Mouse (Mus musculus): ENCODE data around the gene Eftud2. TPM values are rescaled to one million over a fixed set of nuclear protein-coding genes. Genes with fewer than 3 reads are reported as not detected.
A peak's percentile ranks its signal among the peaks of the same experiment; 100 is the strongest.

The Eftud2 gene
- total and polyA plus RNA-seq, 2 experiments from 2014 or later, result 70.8 to 104 TPM

DNA sequence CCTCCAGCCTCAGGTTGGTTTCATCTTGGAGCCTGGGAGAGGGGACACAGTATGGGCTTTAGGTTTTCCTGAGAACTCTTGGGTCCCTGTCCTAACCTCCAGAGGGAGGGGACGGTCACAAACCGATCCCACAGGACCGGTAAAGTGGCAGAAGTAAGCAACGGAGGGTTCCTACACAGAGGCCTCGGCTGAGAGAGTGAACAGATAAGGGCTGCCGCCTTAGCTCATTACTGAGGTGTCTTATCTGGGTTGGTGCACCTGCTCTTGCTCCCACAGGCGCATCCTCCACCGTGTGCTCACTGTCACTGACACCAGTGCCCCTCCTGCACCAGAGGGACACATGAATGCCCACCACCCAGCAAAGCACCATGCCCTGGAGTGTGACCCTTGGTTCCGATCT, 15.0 kb upstream of the Eftud2 start:
- H3K9me3 ChIP-seq (ENCODE audit: low read length), result no peaks in the 10 kb centered on the region
- no peak for DNase-seq (ENCODE audit: low spot score)
- no peak overlapping the region for H3K27ac ChIP-seq
- 0 out of 2 replicates have a peak overlapping the region, but pooled peaks have one; percentile 3 for H3K4me2 ChIP-seq (ENCODE audit: low read depth, low read length)
- H3K36me3 ChIP-seq (ENCODE audit: insufficient read depth, low read length), result no peaks in the 10 kb centered on the region
- TF ChIP-seq CTCF (IDR thresholded peaks at IDR 0.05; ENCODE audit: low read depth), result no peak
- peaks cover 23% of the 10 kb centered on the region for H3K27me3 ChIP-seq (ENCODE audit: insufficient read depth, low read length)
- no peak overlapping the region for H3K4me3 ChIP-seq (ENCODE audit: low read length)
- no peak overlapping the region for H3K9ac ChIP-seq (replicated peaks; ENCODE audit: low read length)
- no peak for ATAC-seq
- H3K4me1 ChIP-seq (ENCODE audit: insufficient read depth, low read length), result peaks cover 11% of the 10 kb centered on the region; the same call in 1 of the 2 replicates
- 82% methylated on average over 9 of the region's 9 CpGs for WGBS

DNA sequence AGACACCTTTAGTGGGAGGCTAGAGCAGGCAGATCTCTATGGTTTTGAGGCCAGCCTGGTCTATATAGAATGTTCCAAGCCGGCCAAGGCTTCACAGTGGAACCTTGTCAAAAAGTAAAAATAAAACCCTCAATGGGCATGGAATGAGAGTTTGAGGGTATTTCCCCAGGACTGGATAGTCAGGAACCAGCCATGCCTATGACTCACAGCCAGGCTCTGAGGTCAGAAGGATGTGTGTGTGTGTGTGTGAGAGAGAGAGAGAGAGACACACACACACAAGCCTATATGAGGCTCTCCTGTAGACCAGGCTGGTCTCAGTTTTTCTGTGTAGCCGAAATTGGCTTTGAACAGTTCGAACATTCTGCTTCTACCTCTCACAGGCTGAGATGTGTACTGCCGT, 13.9 kb upstream of the Eftud2 start:
- WGBS, result 86% methylated on average over 4 of the region's 4 CpGs
- no peak for ATAC-seq
- Histone ChIP-seq H3K4me3 (ENCODE audit: low read length) (no peak overlapping the region), H3K4me1 (ENCODE audit: insufficient read depth, low read length) (peaks cover 11% of the 10 kb centered on the region; the same call in 1 of the 2 replicates), H3K9ac (replicated peaks; ENCODE audit: low read length) (no peak overlapping the region), H3K27ac (no peak overlapping the region), H3K9me3 (ENCODE audit: low read length) (no peaks in the 10 kb centered on the region), H3K27me3 (ENCODE audit: insufficient read depth, low read length) (peaks cover 23% of the 10 kb centered on the region), H3K36me3 (ENCODE audit: insufficient read depth, low read length) (no peaks in the 10 kb centered on the region), H3K4me2 (ENCODE audit: low read depth, low read length) (no peak overlapping the region)
- TF ChIP-seq CTCF (IDR thresholded peaks at IDR 0.05; ENCODE audit: low read depth), result no peak
- DNase-seq (ENCODE audit: low spot score), result no peak

DNA sequence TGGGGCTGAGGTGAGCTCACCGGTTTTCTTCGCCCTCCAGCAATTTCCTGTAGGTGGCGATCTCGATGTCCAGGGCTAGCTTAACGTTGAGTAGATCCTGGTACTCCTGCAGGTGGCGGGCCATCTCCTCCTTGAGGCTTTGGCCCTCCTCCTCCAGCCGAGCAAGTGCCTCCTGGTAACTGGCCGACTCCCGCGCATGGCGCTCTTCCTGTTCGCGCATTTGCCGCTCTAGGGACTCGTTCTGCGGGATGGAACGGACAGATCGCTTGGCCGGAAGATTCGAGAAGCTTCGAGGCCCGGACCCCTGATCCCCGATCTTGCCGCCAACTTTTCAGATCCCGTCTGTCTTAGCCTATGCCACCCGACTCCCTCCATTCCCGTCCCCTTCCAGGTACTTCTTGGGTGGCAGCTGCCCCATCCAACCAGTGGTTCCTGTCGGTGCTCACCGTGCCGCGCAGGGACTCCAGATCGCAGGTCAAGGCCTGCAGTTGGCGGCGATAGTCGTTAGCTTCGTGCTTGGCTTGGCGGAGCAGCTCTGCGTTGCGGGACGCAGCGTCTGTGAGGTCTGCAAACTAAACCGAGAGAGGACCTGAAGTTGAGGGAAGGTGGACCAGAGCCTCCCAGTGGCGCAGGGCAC, 12.3 kb upstream of the Eftud2 start:
- ATAC-seq (peak; percentile 69), DNase-seq (ENCODE audit: low spot score) (peak; percentile 85)
- no peaks in the 10 kb centered on the region for H3K9me3 ChIP-seq (ENCODE audit: low read length)
- 3% methylated on average over 43 of the region's 43 CpGs for WGBS
- peak overlapping the region; percentile 24; the same call in 1 of the 2 replicates for H3K9ac ChIP-seq (replicated peaks; ENCODE audit: low read length)
- peak overlapping the region; percentile 27 for H3K4me3 ChIP-seq (ENCODE audit: low read length)
- H3K27me3 ChIP-seq (ENCODE audit: insufficient read depth, low read length), result peaks cover 23% of the 10 kb centered on the region
- peak overlapping the region; percentile 51 for H3K4me2 ChIP-seq (ENCODE audit: low read depth, low read length)
- TF ChIP-seq CTCF (IDR thresholded peaks at IDR 0.05; ENCODE audit: low read depth), result peak; percentile 89
- no peaks in the 10 kb centered on the region for H3K36me3 ChIP-seq (ENCODE audit: insufficient read depth, low read length)
- no peak overlapping the region for H3K27ac ChIP-seq
- H3K4me1 ChIP-seq (ENCODE audit: insufficient read depth, low read length), result peaks cover 4% of the 10 kb centered on the region; the same call in 1 of the 2 replicates

- WGBS, result 57% methylated on average over 5 of the region's 5 CpGs
- Histone ChIP-seq H3K9me3 (ENCODE audit: low read length) (no peaks in the 10 kb centered on the region), H3K27me3 (ENCODE audit: insufficient read depth, low read length) (peaks cover 18% of the 10 kb centered on the region), H3K9ac (replicated peaks; ENCODE audit: low read length) (no peak overlapping the region), H3K4me1 (ENCODE audit: insufficient read depth, low read length) (0 out of 2 replicates have a peak, but pooled peaks cover 4% of the 10 kb centered on the region), H3K4me3 (ENCODE audit: low read length) (no peak overlapping the region), H3K36me3 (ENCODE audit: insufficient read depth, low read length) (no peaks in the 10 kb centered on the region), H3K27ac (no peak overlapping the region), H3K4me2 (ENCODE audit: low read depth, low read length) (no peak overlapping the region)
- TF ChIP-seq CTCF (IDR thresholded peaks at IDR 0.05; ENCODE audit: low read depth), result no peak
- ATAC-seq (no peak), DNase-seq (ENCODE audit: low spot score) (no peak)
Observed at GRCm38 (mm10) chr11:102890096-102890495, 9.3 kb upstream of the Eftud2 start.

- Histone ChIP-seq H3K27ac (peak overlapping the region; percentile 71; the same call in 1 of the 2 replicates), H3K4me2 (ENCODE audit: low read depth, low read length) (no peak overlapping the region), H3K9me3 (ENCODE audit: low read length) (no peaks in the 10 kb centered on the region), H3K27me3 (ENCODE audit: insufficient read depth, low read length) (peaks cover 5% of the 10 kb centered on the region; the same call in 1 of the 2 replicates), H3K36me3 (ENCODE audit: insufficient read depth, low read length) (no peaks in the 10 kb centered on the region), H3K4me1 (ENCODE audit: insufficient read depth, low read length) (0 out of 2 replicates have a peak, but pooled peaks cover 2% of the 10 kb centered on the region), H3K4me3 (ENCODE audit: low read length) (no peak overlapping the region), H3K9ac (replicated peaks; ENCODE audit: low read length) (no peak overlapping the region)
- DNase-seq (ENCODE audit: low spot score) (peak; percentile 58), ATAC-seq (peak; percentile 43; the same call in 1 of the 2 replicates)
- 41% methylated on average over 3 of the region's 3 CpGs for WGBS
- TF ChIP-seq CTCF (IDR thresholded peaks at IDR 0.05; ENCODE audit: low read depth), result no peak
Observed at GRCm38 (mm10) chr11:102888135-102888534, 7.3 kb upstream of the Eftud2 start.

GRCm38 (mm10) chr11:102887433-102887832, 6.6 kb upstream of the Eftud2 start:
- H3K4me3 ChIP-seq (ENCODE audit: low read length), result no peak overlapping the region
- H3K4me2 ChIP-seq (ENCODE audit: low read depth, low read length), result no peak overlapping the region
- no peaks in the 10 kb centered on the region for H3K4me1 ChIP-seq (ENCODE audit: insufficient read depth, low read length)
- no peaks in the 10 kb centered on the region for H3K9me3 ChIP-seq (ENCODE audit: low read length)
- H3K9ac ChIP-seq (replicated peaks; ENCODE audit: low read length), result no peak overlapping the region
- 0 out of 2 replicates have a peak, but pooled peaks cover 3% of the 10 kb centered on the region for H3K27me3 ChIP-seq (ENCODE audit: insufficient read depth, low read length)
- no peak overlapping the region for H3K27ac ChIP-seq
- WGBS, result 83% methylated on average over 5 of the region's 5 CpGs
- no peak for ATAC-seq
- TF ChIP-seq CTCF (IDR thresholded peaks at IDR 0.05; ENCODE audit: low read depth), result no peak
- no peak for DNase-seq (ENCODE audit: low spot score)
- H3K36me3 ChIP-seq (ENCODE audit: insufficient read depth, low read length), result no peaks in the 10 kb centered on the region
